24 mouse cellular contexts compared by ENCODE assay signal in genomic region chr16:33315611-33316010, GRCm38 (mm10).
"Had no signal": no experiment of that assay in that cellular context is flagged by ENCODE, and none has a peak within 500 bp of the region (broad histone marks: within the 10 kb centered on the region; RNA-seq: fewer than 3 reads in every experiment).

No protein-coding gene starts in this region.

- DNase-seq: gastrocnemius, adult 2 months; gastrocnemius, postnatal 10 days; gastrocnemius, postnatal 25 days; heart, adult 18-20 months; heart, postnatal 10 days; heart, postnatal 4 days; kidney, adult 18-20 months; kidney, adult 8-10 months; kidney, postnatal 10 days; kidney, postnatal 25 days; kidney, postnatal 4 days had no signal

- H3K4me1 ChIP-seq: hindbrain, embryonic 10.5 days; hindbrain, embryonic 12.5 days; intestine, embryonic 15.5 days; limb, embryonic 10.5 days; limb, embryonic 12.5 days had no signal

- H3K27ac ChIP-seq: gastrocnemius, adult 2 months; heart, embryonic 10.5 days; hindbrain, embryonic 10.5 days; hindbrain, embryonic 12.5 days; hindbrain, embryonic 14.5 days; intestine, embryonic 15.5 days; layer of hippocampus, adult 2 months; left cerebral cortex, adult 2 months; limb, embryonic 10.5 days; limb, embryonic 12.5 days had no signal

- H3K4me3 ChIP-seq: gastrocnemius, adult 2 months; heart, embryonic 10.5 days; heart, embryonic 12.5 days; hindbrain, embryonic 10.5 days; hindbrain, embryonic 12.5 days; intestine, embryonic 15.5 days; layer of hippocampus, adult 2 months; left cerebral cortex, adult 2 months; limb, embryonic 10.5 days; limb, embryonic 12.5 days had no signal

- H3K9me3 ChIP-seq: heart, embryonic 10.5 days; hindbrain, embryonic 10.5 days; hindbrain, embryonic 12.5 days; intestine, embryonic 15.5 days; limb, embryonic 10.5 days had no signal

- H3K36me3 ChIP-seq: heart, embryonic 10.5 days; heart, embryonic 12.5 days; hindbrain, embryonic 10.5 days; hindbrain, embryonic 12.5 days; intestine, embryonic 15.5 days; limb, embryonic 10.5 days; limb, embryonic 12.5 days had no signal

- H3K4me2 ChIP-seq: heart, embryonic 12.5 days; hindbrain, embryonic 12.5 days; hindbrain, embryonic 14.5 days; intestine, embryonic 15.5 days; limb, embryonic 12.5 days had no signal

- H3K9ac ChIP-seq: heart, embryonic 12.5 days; hindbrain, embryonic 12.5 days; hindbrain, embryonic 14.5 days; intestine, embryonic 15.5 days; limb, embryonic 12.5 days had no signal

- ATAC-seq: hindbrain, embryonic 16.5 days; inflammation-experienced regulatory T-cells, adult 6 months; intestine, embryonic 15.5 days; intestine, postnatal 0 days had no signal

- H3K27me3 ChIP-seq: heart, embryonic 12.5 days; hindbrain, embryonic 12.5 days; intestine, embryonic 15.5 days; limb, embryonic 12.5 days had no signal
